Mouse (Mus musculus) megakaryocyte, embryonic 14.5 days (primary cell): ENCODE measurements at regions not wholly inside any gene's neighbourhood (a gene's known extent, or its start where the extent isn't known, plus 50 kb on each side); places are given as distances from the start of the nearest gene placed in this dataset.

ENCODE experiments used
- H3K27me3 ChIP-seq: replicated peaks from 2 replicates; pipeline ENCODE3; 2012; ENCODE audit warnings: inconsistent platforms
- H3K36me3 ChIP-seq: replicated peaks from 2 replicates; pipeline ENCODE3; 2012; ENCODE audit warnings: low read length, inconsistent platforms, mixed read lengths
- H3K4me1 ChIP-seq: 2 replicates; pipeline ENCODE4 v1.6.1; 2012; ENCODE audit warnings: inconsistent platforms
- H3K4me3 ChIP-seq: replicated peaks from 2 replicates; pipeline ENCODE3; 2012; ENCODE audit warnings: moderate library complexity, mild to moderate bottlenecking, inconsistent platforms
- H3K9me3 ChIP-seq: 2 replicates; pipeline ENCODE4 v1.6.1; 2012; ENCODE audit warnings: inconsistent platforms
- FLI1 ChIP-seq: IDR thresholded peaks from 2 replicates; pipeline ENCODE4 v1.6.1; 2012; ENCODE audit warnings: low read length, inconsistent platforms, mixed read lengths
- GATA1 ChIP-seq: IDR thresholded peaks from 3 replicates; pipeline ENCODE4 v1.6.1; 2012; ENCODE audit warnings: mixed read lengths, low read length, inconsistent platforms, borderline replicate concordance

DNA sequence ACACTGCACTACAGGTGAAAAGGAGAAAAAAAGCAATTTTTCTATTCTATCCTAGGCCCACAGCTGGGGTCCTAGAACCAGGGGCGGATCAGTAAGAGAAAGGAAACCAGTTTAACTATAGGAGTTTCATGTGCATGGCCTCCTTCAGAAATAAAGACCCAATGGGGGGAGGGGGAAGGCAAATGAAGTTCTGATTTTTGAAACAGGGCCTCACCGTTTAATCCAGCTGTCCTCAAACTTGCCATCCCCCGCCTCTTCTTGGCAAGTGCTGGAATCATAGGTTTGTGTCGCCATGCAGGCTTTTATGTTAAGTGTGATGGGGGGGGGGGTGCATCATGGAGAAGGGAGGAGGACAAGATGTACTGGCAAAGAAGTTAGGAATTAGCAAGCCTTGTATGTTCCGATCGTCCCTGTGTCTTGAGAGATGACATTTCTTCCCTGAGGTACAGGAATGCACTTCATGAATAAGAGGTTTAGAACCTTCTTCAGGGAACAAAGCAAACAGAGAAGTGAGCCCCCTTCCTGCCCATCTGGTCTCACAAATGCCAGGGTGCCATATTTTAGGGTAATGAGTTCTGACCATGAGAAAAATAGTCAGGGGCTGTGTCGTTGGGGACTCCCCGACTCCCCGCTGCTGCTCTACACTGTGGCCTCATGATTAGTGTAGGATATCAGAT lies 83.9 kb downstream of the Qrsl1 start:
- Histone ChIP-seq H3K9me3 (no peaks in the 10 kb centered on the region), H3K36me3 (no peaks in the 10 kb centered on the region), H3K4me1 (peaks cover 8% of the 10 kb centered on the region), H3K27me3 (no peaks in the 10 kb centered on the region), H3K4me3 (no peak overlapping the region)
- no peak for TF ChIP-seq FLI1
- no peak for TF ChIP-seq GATA1

DNA sequence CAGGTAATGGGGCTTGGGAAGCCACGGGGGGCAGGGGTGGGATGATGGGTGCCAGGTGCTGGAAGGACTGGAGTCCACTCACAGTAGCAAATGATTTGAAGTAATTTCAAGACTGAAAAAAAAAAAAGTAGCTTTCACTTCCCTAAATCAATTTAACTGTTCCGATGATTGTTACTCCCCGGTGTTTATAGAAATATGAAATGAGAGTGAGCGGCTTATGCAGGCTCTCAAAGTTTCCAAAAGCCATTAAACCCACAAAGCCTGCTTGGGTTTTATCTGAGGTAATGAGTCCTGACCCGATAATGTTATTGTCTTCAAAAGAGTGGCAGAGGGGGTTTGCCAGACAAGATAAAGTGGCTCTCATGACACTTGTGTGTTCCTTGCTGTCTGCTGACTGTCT lies 82.9 kb downstream of the Qrsl1 start:
- Histone ChIP-seq H3K27me3 (no peaks in the 10 kb centered on the region), H3K9me3 (no peaks in the 10 kb centered on the region), H3K36me3 (no peaks in the 10 kb centered on the region), H3K4me3 (no peak overlapping the region), H3K4me1 (peaks cover 8% of the 10 kb centered on the region)
- TF ChIP-seq FLI1 (no peak), GATA1 (no peak)

DNA sequence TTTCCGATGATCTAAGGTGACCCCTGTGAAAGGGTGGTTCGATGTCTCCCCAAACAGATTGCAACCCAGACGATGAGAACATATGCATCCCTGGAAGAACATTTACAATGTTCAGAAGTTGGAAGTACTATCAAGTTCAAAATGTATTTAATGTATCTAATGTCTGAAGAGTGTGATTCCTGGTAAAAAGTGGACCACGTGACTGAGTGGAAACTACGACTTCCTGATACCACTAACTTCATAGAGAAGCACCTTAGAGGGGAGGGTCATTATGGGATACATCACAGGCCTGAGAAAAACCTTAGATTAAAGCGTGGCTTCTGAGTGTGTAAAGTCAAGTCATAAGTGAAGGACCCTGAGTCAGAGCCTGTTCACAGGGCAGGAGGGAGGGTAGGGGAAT lies 82.1 kb downstream of the Qrsl1 start:
- TF ChIP-seq FLI1 (no peak), GATA1 (no peak)

DNA sequence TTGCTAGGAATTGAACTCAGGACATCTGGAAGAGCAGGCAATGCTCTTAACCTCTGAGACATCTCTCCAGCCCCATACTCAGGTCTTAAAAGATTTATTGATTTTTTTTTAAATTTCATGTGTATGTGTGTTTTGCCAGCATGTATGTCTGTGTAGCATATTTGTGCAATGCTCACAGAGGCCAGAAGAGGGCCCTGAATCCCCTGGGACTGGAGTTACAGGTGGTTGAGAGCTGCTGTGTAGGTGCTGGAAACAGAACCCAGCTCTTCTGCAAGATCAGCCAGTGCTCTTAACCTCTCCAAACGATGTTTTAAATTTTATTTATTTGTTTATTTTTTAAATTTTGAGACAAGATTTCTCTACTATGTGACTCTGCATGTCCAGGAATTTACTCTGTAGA lies 78.9 kb downstream of the Qrsl1 start:
- TF ChIP-seq FLI1: no peak
- TF ChIP-seq GATA1: no peak
- H3K27me3 ChIP-seq: no peaks in the 10 kb centered on the region
- no peak overlapping the region for H3K4me3 ChIP-seq
- peaks cover 8% of the 10 kb centered on the region for H3K4me1 ChIP-seq
- no peaks in the 10 kb centered on the region for H3K36me3 ChIP-seq
- peaks cover 12% of the 10 kb centered on the region for H3K9me3 ChIP-seq

More for the DNA sequence above, 82.1 kb downstream of the Qrsl1 start:
- Histone ChIP-seq H3K27me3 (no peaks in the 10 kb centered on the region), H3K36me3 (no peaks in the 10 kb centered on the region), H3K4me1 (peaks cover 8% of the 10 kb centered on the region), H3K4me3 (no peak overlapping the region), H3K9me3 (no peaks in the 10 kb centered on the region)

DNA sequence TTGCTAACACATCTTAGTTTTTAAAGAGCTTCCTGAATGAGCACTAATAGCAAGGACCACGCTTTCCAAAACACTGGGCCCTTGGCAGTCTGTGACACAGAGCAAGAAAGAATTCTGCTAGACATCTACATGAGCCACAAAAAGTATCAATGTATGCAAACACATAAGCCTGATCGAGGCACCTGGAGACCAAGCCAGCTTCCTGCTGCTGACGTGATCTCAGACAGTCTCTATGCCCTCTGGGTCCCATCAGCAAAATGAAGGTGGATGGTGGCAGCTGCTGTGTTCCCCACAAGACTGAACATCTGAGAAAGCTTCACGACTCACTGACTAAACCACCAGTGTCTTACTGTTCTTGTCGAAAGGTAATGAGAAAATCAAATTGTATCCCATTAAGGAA lies 77.5 kb downstream of the Qrsl1 start:
- Histone ChIP-seq H3K27me3 (no peaks in the 10 kb centered on the region), H3K36me3 (no peaks in the 10 kb centered on the region), H3K9me3 (peaks cover 23% of the 10 kb centered on the region), H3K4me3 (no peak overlapping the region), H3K4me1 (peaks cover 4% of the 10 kb centered on the region; the same call in 1 of the 2 replicates)
- no peak for TF ChIP-seq GATA1
- no peak for TF ChIP-seq FLI1
